Mouse (Mus musculus): ENCODE measurements around the gene Rcl1. TPM values are rescaled to one million over a fixed set of nuclear protein-coding genes. Genes with fewer than 3 reads are reported as not detected.

The Rcl1 gene
- total RNA-seq (2021): 10 to 100 TPM; 12.5 to 13.3 TPM

- intact Hi-C loops (cut with DNase I): loop anchor here (2.0 kb wide), 1 partner anchor 150 kb away; the partner anchor contains the start of gene Jak2
- DNase-seq (ENCODE audit: low spot score in 2 of 2): peak; percentile 95 to 97
These were observed at the start of gene Rcl1 for GRCm38 (mm10) chr19:29100874-29101542. TSS of gene Rcl1 (plus strand) at chr19:29101375.

DNA sequence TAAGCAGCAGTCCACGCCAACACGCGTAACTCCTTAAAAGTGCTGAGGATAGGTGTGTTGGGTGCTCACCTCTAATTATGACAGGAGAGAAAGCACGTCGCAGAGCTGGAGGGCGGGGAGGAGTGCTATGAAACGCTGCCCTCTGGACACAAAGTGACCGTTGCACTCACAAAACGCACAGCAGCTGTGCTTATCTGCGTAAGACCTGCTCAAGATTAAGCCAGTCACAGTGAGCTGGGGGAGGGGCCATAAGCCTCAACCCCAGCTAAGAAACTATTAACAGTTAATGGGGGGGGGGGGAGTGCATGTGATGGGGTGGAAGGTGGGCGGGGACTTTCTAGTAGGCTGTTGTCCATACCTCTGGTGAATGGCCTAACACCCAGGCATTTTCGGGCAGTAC is 48.4 kb upstream of the Rcl1 start:
- intact Hi-C loops (cut with DNase I): no loop called here
- DNase-seq (ENCODE audit: low spot score in 2 of 2): no peak

- DNase-seq (ENCODE audit: low spot score in 2 of 2): no peak
- intact Hi-C loops (cut with DNase I): no loop called here
These were observed 46.6 kb upstream of the Rcl1 start for GRCm38 (mm10) chr19:29054594-29054993.

DNA sequence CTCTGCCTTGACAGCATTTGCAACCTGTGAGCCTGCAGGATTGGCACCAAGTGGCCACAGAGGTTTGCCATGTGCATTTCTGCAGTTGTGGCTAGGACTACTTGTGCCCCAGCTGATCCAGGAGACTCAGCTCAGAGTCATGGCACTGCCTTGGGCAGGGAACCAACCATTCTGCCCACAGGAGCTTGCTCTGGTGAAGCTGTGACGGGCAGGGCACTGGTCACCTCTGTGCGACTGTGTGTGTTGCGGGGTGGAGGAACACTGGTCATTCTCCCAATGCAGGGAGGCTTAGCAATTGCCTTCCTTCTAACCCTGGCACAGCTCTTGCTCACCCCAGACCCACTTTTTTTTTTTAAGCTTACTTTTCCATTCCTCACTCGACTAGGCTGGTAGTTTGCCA is 45.7 kb upstream of the Rcl1 start:
- intact Hi-C loops (cut with DNase I): loop anchor here (5.0 kb wide), 1 partner anchor 278 kb away; no protein-coding TSS in a partner anchor
- DNase-seq (ENCODE audit: low spot score in 2 of 2): no peak

DNA sequence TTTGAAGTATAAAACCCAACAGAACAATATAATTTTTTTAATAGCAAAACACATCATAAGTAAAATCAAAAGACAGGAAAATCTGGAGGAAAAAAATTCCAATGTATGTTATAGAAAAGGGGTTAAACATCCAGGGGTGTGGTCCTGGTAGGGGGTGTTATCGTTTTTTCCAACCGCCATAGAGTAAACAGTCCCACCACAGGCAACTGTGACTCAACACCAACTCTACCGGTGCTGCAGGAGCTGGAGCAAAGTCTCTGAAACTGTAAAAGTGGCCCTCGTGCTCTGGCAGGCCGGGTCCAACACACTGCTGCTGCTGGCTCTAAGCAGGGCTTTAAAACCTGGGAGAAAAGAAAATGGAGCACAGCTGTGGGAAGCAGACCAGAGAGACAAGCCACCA is 42.4 kb upstream of the Rcl1 start:
- DNase-seq (ENCODE audit: low spot score in 2 of 2): no peak
- intact Hi-C loops (cut with DNase I): loop anchor here (5.0 kb wide), 1 partner anchor 281 kb away; no protein-coding TSS in a partner anchor

- intact Hi-C loops (cut with DNase I): loop anchor here (5.0 to 10.0 kb wide), 3 partner anchors 282 to 445 kb away; no protein-coding TSS in a partner anchor
- DNase-seq (ENCODE audit: low spot score in 2 of 2): no peak
These were observed 41.5 kb upstream of the Rcl1 start for GRCm38 (mm10) chr19:29059688-29060087.

DNA sequence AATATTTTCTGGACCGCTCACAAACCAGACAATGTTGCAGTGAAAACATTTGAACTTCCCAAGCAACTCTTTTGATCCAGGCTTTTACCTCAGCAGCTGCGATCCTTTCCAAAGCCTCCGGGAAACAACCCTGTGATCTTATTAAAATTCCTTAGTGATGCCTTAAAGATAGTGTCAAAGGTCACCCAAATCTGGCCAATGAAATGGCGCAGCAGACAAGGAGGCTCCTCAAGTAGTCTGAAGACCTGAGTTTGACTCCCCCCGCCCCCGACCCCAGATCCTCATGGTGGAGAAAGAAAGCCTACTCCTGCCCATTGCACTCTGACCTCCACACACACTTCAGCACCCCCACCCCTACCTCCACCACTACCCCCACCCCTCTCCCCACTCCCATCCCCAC is 40.9 kb upstream of the Rcl1 start:
- intact Hi-C loops (cut with DNase I): loop anchor here (5.0 to 10.0 kb wide), 2 partner anchors 297 to 445 kb away; no protein-coding TSS in a partner anchor
- DNase-seq (ENCODE audit: low spot score in 2 of 2): no peak

DNA sequence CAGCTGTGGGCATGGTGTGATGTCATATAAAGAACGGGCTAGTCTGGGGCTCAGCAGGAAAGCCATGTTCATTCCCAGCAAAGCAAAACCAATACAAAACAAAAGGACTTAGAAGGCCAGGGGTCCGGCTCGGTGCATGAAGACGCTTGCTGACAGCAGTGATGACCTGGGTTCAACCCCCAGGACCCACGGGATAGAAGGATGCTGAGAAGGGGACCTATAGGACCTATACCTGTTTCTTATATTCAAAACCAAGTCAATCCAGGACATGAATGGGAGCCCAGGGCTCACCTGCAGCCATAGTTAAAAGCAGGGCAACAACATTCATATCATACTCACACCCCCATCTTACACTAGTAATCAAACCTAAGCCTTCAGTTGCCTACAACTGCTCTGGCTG is 38.2 kb upstream of the Rcl1 start:
- no peak for DNase-seq (ENCODE audit: low spot score in 2 of 2)
- intact Hi-C loops (cut with DNase I): loop anchor here (5.0 to 10.0 kb wide), 2 partner anchors 294 to 442 kb away; no protein-coding TSS in a partner anchor

- intact Hi-C loops (cut with DNase I): loop anchor here (2.0 to 10.0 kb wide), 3 partner anchors 189 to 441 kb away; no protein-coding TSS in a partner anchor
- peak; percentile 90 for DNase-seq (ENCODE audit: low spot score in 2 of 2)
These were observed 37.4 kb upstream of the Rcl1 start for GRCm38 (mm10) chr19:29063577-29064363.

DNA sequence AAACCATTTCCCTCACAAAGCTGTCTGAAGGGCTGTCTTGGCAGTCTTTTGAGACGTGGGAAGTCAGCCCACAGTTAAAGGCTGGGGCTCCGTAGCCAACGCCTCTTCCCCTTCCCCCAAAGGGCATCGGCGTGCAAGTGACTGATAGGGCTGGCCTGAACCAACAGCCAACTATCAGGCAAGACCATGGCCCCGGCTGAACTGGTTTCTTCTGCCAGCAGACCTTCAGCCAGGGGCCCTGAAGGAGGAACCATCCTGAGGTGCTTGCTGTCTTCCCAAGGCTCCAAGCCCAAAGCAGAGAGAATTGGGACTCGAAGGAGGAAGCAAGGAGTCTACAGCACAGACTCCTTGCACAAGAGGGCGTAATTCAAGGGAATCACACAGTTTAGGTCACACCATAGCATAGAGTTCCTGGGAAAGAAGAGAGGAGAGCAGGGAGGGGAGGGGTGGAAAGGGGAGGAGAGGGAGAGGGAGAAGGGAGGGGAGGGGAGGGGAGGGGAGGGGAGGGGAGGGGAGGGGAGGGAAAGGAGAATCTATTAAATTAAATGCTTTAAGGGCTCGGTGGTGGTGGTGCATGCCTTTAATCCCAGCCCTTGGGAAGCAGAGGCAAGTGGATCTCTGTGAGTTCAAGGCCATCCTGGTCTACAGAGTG is 36.6 kb upstream of the Rcl1 start:
- intact Hi-C loops (cut with DNase I): loop anchor here (2.0 to 10.0 kb wide), 3 partner anchors 188 to 440 kb away; no protein-coding TSS in a partner anchor
- DNase-seq (ENCODE audit: low spot score in 2 of 2): no peak

GRCm38 (mm10) chr19:29066981-29067471 is 34.1 kb upstream of the Rcl1 start:
- intact Hi-C loops (cut with DNase I): loop anchor here (10.0 kb wide), 1 partner anchor 438 kb away; no protein-coding TSS in a partner anchor
- DNase-seq (ENCODE audit: low spot score in 2 of 2): peak in 1 of 2 experiments; percentile 55

DNA sequence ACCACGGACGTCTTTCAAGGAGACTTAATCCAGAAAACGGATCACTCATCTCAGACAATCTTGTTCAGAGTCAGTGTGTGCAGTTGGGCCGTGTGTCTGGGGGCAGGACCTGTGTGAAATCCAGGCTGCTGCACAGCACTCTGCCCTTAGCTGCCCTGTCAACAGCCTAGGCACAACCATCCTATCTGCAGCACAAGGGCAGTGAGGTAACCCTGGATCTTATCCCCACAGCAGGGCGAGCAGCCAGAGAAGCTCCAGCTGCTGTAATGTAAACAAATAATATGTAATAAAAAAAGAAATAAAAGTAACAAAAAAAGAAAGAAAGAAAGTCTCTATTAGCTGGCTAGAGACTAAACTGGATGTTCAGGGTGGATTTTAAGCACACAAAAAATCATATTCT is 32.0 kb upstream of the Rcl1 start:
- no peak for DNase-seq (ENCODE audit: low spot score in 2 of 2)
- intact Hi-C loops (cut with DNase I): loop anchor here (10.0 kb wide), 1 partner anchor 436 kb away; no protein-coding TSS in a partner anchor

DNA sequence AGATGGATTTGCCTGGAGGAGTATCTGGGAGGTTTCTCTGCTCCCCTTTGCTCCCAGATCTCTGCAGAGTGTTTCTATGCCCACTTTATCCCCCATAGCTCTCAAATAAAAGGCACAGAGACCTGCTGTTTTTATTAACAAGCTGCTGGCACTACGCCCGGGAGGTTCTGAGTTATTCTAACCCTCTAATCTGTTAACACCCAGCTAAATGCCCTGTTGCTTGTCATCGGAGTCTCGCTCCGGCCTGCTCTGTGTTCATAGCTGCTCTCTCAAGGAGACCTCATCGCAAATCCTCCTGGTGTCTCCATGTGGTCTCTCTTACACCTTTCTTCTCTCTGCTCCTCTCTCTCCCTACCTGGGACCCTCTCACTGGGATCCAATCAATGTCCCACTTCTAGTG is 26.4 kb upstream of the Rcl1 start:
- intact Hi-C loops (cut with DNase I): loop anchor here (10.0 kb wide), 1 partner anchor 130 kb away; no protein-coding TSS in a partner anchor
- DNase-seq (ENCODE audit: low spot score in 2 of 2): no peak

DNA sequence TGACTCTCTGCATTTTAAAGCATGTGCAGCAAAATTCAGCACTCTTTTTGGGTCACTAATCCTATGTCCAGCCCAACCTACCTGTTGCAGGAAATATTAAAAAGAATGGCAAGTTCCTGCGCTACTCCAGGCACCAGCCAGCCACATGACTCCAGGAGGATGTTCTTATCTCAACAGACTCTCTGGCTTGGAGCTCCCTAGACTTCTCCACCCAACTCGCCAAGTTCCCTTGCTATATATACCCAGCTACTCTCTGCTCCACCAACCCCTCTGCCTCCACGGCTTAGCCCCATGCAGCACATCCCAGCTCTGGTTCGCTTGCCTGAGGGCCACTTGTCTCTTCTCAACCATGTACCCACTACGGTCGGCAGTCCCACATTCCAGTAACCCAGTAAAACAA is 12.5 kb upstream of the Rcl1 start:
- DNase-seq (ENCODE audit: low spot score in 2 of 2): no peak
- intact Hi-C loops (cut with DNase I): no loop called here

- intact Hi-C loops (cut with DNase I): no loop called here
- no peak for DNase-seq (ENCODE audit: low spot score in 2 of 2)
These were observed 9.0 kb upstream of the Rcl1 start for GRCm38 (mm10) chr19:29092194-29092593.

- intact Hi-C loops (cut with DNase I): loop anchor here (1.0 kb wide), 1 partner anchor 49 kb away; no protein-coding TSS in a partner anchor
- no peak for DNase-seq (ENCODE audit: low spot score in 2 of 2)
These were observed 2.1 kb upstream of the Rcl1 start for GRCm38 (mm10) chr19:29099106-29099505.

- DNase-seq (ENCODE audit: low spot score in 2 of 2): no peak
- intact Hi-C loops (cut with DNase I): loop anchor here (1.0 kb wide), 1 partner anchor 49 kb away; no protein-coding TSS in a partner anchor
These were observed 1.6 kb upstream of the Rcl1 start for GRCm38 (mm10) chr19:29099596-29099995.

GRCm38 (mm10) chr19:29100261-29100660 is 914 bp upstream of the Rcl1 start:
- intact Hi-C loops (cut with DNase I): loop anchor here (2.0 kb wide), 1 partner anchor 151 kb away; the partner anchor contains the start of gene Jak2
- no peak for DNase-seq (ENCODE audit: low spot score in 2 of 2)

- intact Hi-C loops (cut with DNase I): loop anchor here (2.0 kb wide), 1 partner anchor 149 kb away; the partner anchor contains the start of gene Jak2
- peak; percentile 37 for DNase-seq (ENCODE audit: low spot score in 2 of 2)
These were observed 416 bp downstream of the Rcl1 start for GRCm38 (mm10) chr19:29101591-29101990.
